Mouse (Mus musculus): ENCODE results near the gene Yjefn3. TPM values are rescaled to one million over a fixed set of nuclear protein-coding genes. Genes with fewer than 3 reads are reported as not detected.

Yjefn3 gene
- polyA plus RNA-seq, 1 experiment: 7.0 TPM

DNA sequence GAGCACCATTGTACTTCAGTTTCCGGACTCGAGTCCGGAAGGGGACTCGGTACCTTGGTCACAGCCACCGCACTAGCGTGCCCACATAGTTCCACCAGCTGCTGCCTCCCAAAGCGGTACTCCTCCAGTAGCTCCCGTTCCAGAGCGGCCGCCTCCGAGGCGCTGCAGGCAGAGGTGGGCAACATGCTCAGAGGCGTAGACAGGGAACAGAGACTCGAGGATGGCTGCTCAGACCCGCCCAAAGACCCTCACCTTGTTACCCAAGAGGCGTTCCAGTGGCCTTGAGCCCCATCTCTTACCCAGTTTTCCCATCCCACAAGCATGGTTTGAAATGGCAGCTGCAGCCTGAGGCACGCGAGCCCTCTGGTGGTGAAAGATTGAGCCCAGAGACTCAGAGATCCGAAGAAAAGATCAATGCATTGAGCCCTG is 11.7 kb downstream of the Yjefn3 start:
- no peak for TF ChIP-seq GATA1 (IDR thresholded peaks at IDR 0.05; ENCODE audit: low read length)

DNA sequence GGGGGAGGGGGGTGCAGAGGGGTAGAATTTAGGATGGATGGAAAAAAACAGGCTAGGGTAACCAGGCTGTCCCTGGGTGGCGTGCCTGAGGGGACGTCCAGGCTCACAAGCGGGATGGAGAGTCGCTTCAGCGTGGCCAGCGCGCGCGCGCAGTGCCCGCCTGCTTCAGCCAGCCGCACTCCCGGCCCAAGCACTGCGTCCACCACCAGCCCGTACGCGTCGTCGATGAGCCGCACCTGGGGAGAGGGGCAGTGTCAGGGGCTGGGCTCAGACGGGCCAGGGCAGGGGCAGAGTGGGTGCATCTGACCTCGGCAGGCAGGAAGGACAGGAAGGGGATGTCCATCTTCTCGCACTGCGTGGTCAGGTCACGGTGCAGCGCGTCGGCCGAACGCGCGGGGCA is 13.6 kb downstream of the Yjefn3 start:
- TF ChIP-seq GATA1 (IDR thresholded peaks at IDR 0.05; ENCODE audit: low read length): no peak

DNA sequence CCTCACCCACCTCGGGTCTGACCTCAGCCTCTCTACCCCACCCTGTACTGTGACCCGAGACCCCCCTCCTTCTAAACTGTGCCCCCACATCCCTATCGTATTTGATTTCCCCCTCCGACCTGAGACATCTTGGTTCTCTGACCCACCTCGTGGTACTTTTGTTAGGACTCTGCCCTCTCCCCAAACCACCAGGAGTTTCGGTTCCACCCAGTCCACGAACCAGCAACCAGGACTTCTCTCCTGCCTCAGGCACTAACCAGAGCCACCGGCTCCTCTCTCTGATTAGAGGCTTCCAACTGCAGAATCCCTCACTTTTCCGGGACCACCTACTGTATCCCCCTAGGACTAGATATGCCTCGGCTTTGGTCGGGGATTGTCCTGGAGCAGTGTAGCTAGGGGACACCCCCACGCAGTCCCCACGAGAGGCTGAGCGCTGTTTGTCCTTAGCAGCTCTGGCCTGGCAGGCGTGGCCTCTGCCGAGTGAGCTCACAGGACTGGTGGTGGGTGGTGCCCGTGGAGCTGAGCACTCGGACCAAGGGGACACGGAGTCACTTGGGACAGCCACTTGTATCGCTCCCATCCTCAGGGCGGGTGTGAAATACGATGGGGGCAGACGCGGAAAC is 14.2 kb downstream of the Yjefn3 start:
- TF ChIP-seq GATA1 (IDR thresholded peaks at IDR 0.05; ENCODE audit: low read length): no peak

GRCm38 (mm10) chr8:69887289-69888243 is 14.9 kb downstream of the Yjefn3 start, which contains the start of gene Cilp2:
TSS of gene Cilp2 (minus strand) at chr8:69887687.
- TF ChIP-seq GATA1 (IDR thresholded peaks at IDR 0.05; ENCODE audit: low read length): no peak

- TF ChIP-seq GATA1 (IDR thresholded peaks at IDR 0.05; ENCODE audit: low read length): no peak
Observed at GRCm38 (mm10) chr8:69884141-69884540, 18.4 kb downstream of the Yjefn3 start.

- no peak for TF ChIP-seq GATA1 (IDR thresholded peaks at IDR 0.05; ENCODE audit: low read length)
Observed at GRCm38 (mm10) chr8:69882833-69883600, 19.5 kb downstream of the Yjefn3 start.

DNA sequence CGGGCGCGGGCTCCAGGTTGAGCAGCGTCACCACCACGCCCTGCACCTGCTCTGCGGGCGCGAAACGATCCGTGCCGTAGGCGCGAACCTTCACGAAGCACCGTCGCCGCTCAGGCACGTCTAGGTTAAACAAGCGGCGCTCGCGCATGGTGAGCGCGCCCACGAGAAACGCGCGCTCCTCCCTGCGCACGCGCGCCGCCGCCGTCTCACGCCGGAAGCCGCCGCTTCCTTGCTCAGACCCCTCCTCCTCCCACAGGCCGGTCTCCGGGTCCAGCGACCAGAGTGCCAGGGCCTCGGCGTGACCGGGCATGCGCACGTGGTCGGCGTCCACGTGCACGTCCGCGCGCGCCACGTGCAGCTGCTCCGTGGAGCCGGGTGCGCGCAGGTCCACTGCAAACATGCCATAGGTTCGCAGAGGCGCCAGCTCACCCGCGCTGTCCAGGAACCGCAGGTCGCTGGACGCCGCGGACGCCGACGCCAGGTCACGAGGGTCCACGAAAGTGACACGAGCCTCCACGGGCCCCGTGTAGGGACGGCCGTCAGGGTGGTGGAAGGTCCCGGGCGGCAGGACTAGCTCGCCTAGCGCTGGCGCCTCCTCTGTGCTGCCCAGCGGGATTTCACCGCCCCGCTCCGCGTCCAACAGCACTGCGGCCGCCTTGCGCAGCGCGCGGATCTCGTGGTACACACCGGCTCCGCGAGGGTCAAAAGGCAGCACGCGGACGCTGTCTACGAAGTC is 20.3 kb downstream of the Yjefn3 start:
- no peak for TF ChIP-seq GATA1 (IDR thresholded peaks at IDR 0.05; ENCODE audit: low read length)

DNA sequence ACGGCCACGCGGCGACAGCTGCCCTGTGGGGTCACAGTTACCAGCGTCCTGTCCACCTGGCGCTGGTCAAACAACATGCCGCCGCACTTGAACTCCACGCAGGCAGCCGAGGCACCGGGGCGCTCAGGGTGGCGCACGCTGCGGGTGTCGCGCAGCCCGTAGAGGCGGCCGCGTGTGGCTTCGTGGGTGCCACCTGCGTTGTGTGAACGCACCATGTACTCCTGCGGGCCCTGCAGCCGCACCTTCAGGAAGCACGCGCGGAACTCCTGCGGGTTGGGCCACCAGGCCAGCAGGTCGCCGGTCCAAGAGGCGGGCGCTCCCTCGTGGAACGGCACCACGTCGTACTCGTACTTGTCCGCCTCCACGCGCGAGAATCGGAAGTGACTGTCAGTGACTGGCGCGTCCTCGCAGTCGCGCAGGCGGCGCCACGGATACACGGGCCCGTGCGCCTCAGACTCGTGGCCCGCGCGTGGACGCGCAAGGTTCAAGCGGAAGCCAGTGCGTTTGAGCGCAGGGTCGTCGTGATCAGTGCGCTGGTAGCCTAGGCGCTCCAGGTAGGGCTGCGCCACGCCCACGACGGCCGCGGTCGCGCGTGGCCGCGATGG is 21.1 kb downstream of the Yjefn3 start:
- TF ChIP-seq GATA1 (IDR thresholded peaks at IDR 0.05; ENCODE audit: low read length): no peak

- no peak for TF ChIP-seq GATA1 (IDR thresholded peaks at IDR 0.05; ENCODE audit: low read length)
Observed at GRCm38 (mm10) chr8:69880841-69881240, 21.7 kb downstream of the Yjefn3 start.

DNA sequence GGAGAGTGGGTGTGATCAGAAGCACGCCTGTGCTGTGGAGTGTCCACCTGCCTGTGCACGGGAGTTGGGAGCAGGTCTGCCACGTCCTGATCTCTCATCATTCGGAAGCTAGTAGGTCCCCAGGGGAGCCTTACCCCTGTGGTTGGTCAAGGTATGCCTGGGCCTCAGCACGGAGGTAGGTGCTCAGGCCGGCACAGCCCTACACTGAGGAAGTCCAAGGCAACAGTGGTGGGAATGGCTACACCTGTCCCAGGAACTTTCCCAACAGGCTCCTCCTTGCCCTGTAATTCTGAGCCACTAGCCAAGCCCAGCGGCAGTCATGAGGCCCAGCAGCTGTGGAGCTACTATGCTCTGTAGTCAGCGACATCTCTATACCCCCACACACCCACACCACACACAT is 22.8 kb downstream of the Yjefn3 start:
- TF ChIP-seq GATA1 (IDR thresholded peaks at IDR 0.05; ENCODE audit: low read length): no peak

GRCm38 (mm10) chr8:69877992-69878391 is 24.5 kb downstream of the Yjefn3 start:
- no peak for TF ChIP-seq GATA1 (IDR thresholded peaks at IDR 0.05; ENCODE audit: low read length)

DNA sequence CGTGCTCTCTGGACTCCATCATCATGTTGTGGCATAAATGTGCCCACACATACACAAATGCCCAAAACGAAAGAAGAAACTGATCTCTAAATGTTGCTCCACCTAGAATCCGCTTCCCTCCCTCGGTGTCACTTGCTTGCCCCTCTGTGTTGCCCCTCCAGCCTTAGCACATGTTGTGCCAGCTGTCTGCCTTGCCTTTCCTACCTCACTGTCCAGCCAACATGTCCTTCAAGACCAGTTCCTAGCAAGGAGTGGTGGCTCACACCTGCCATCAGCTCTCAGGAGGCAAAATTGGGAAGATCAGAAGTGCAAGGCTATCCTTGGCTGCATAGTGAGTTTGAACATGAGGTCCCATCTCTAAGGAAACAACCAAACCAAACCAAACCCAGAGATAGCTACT is 25.1 kb downstream of the Yjefn3 start:
- no peak for TF ChIP-seq GATA1 (IDR thresholded peaks at IDR 0.05; ENCODE audit: low read length)

DNA sequence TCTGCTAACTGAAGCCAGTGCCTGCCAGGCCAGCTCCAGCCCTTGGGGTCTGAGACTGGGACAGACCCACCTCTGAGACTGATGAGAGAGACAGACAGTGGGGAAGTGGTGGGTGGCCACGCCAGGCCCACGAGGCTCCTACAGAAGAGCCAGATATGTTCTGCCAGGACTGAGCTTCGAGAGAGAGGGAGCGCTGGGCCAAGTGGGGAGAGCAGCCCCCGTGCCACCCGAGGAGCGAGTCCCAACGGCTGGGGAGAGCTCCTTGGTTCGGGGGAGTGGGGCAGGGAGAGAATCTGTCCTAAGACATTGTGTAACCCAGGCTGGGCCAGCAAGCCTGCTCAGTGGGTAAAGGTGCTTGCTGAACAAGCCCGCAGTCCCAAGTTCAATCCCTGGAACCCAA is 25.5 kb downstream of the Yjefn3 start:
- no peak for TF ChIP-seq GATA1 (IDR thresholded peaks at IDR 0.05; ENCODE audit: low read length)

- no peak for TF ChIP-seq GATA1 (IDR thresholded peaks at IDR 0.05; ENCODE audit: low read length)
Observed at GRCm38 (mm10) chr8:69876097-69876496, 26.4 kb downstream of the Yjefn3 start.

DNA sequence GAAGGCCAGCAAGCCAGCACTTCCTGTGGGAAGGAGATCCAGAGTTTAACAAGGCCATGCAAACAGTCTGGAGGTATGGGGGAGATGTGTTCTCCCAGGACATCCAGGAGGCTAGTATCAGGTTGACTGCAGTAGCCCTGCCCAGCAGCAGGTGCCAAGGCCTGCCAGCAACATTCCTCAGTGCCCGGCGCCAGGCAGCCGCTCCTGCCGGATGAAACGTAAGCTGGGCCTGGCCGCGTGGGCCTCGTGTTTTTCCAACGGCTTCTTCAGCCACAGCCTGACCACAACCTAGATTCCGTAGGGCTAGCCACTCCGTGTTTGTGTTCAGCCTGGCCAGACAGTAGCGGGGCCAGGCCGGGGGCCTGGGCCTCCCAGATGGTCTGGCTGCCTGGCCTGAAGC is 27.9 kb downstream of the Yjefn3 start:
- TF ChIP-seq GATA1 (IDR thresholded peaks at IDR 0.05; ENCODE audit: low read length): no peak
